Mouse (Mus musculus) thymus, adult 2 months (tissue): ENCODE results near the gene Nos1ap.

ENCODE experiments used
- CTCF ChIP-seq: fragments of 200-500 bp; IDR thresholded peaks from 2 replicates; pipeline ENCODE4 v1.5.1; 2012; ENCODE audit warnings: mild to moderate bottlenecking, control low read depth, low read length, moderate library complexity, borderline replicate concordance; ENCODE audit not compliant: control insufficient read depth, poor library complexity, insufficient read depth; ENCODE audit errors: extremely low read depth
- POLR2A ChIP-seq: fragments of 200-500 bp; IDR thresholded peaks from 2 replicates; pipeline ENCODE4 v1.6.1; 2012; ENCODE audit warnings: mild to moderate bottlenecking, low read length, control low read depth, moderate library complexity; ENCODE audit not compliant: control insufficient read depth, poor library complexity, insufficient read depth; ENCODE audit errors: extremely low read depth

GRCm38 (mm10) chr1:170499466-170499865 lies 90.2 kb downstream of the Nos1ap start:
- TF ChIP-seq CTCF (no peak), POLR2A (no peak)
